Mouse (Mus musculus) forebrain, postnatal 0 days (tissue): Measurements from ENCODE around the gene Ranbp6. TPM values are rescaled to one million over a fixed set of nuclear protein-coding genes. Genes with fewer than 3 reads are reported as not detected.

Experiments used
- ATAC-seq: fragments of 200-750 bp; cut with Nextera tagmentation; 2 replicates; pipeline ENCODE4 v1.8.0; 2017; ENCODE audit warnings: mild to moderate bottlenecking, moderate library complexity
- DNase-seq: peaks from one replicate; pipeline ENCODE4 v3.0.0-alpha.2; 2015
- H3K27ac ChIP-seq: fragments of 300-500 bp; sonication (generic); 2 replicates; pipeline ENCODE4 v1.5.1; 2014; ENCODE audit warnings: low read depth, mild to moderate bottlenecking, antibody characterized with exemption, low read length, moderate library complexity, mixed read lengths
- H3K27me3 ChIP-seq: fragments of 300-500 bp; sonication (generic); 2 replicates; pipeline ENCODE4 v1.6.1; 2014; ENCODE audit warnings: mild to moderate bottlenecking, low read length, mixed read lengths; ENCODE audit not compliant: insufficient read depth
- H3K36me3 ChIP-seq: fragments of 300-500 bp; sonication (generic); 2 replicates; pipeline ENCODE4 v1.6.1; 2014; ENCODE audit warnings: mild to moderate bottlenecking, moderate library complexity; ENCODE audit not compliant: insufficient read depth
- H3K4me1 ChIP-seq: fragments of 300-500 bp; sonication (generic); 2 replicates; pipeline ENCODE4 v1.6.1; 2014; ENCODE audit warnings: antibody characterized with exemption; ENCODE audit not compliant: insufficient read depth
- H3K4me2 ChIP-seq: fragments of 300-500 bp; sonication (generic); 2 replicates; pipeline ENCODE4 v1.6.1; 2014; ENCODE audit warnings: low read depth, mild to moderate bottlenecking, moderate library complexity
- H3K4me3 ChIP-seq: fragments of 300-500 bp; sonication (generic); 2 replicates; pipeline ENCODE4 v1.5.1; 2014; ENCODE audit warnings: low read depth, low read length, mixed read lengths
- H3K9ac ChIP-seq: fragments of 300-500 bp; sonication (generic); 2 replicates; pipeline ENCODE4 v1.6.1; 2014; ENCODE audit warnings: mild to moderate bottlenecking
- H3K9me3 ChIP-seq: fragments of 300-500 bp; sonication (generic); 2 replicates; pipeline ENCODE4 v1.6.1; 2016; ENCODE audit warnings: low read length
- CTCF ChIP-seq: sonication (generic); IDR thresholded peaks from 2 replicates; pipeline ENCODE4 v1.5.1; 2016; ENCODE audit warnings: antibody characterized with exemption, control low read depth, low read depth
- WGBS: fragments of 180-500 bp; shearing (Covaris S2); extraction: QIAGEN DNeasy Blood & Tissue Kit; methylation state at CpG from one replicate; pipeline ENCODE4 v1.1.7; 2014; 5-methylcytosine and 5-hydroxymethylcytosine counted together
- polyA plus RNA-seq: library from polyadenylated mRNA; unstranded; fragments of >200 nt; fragmentation: Nextera tagmentation; extraction: Ambion mirVana; gene quantifications from 2 replicates; pipeline ENCODE4 v1.2.1, GENCODE M21; 2015
- total RNA-seq: library from RNA; depleted of rRNA; stranded (reverse); fragments of >200 nt; gene quantifications from 2 replicates; pipeline ENCODE4 v1.2.3, GENCODE M21; 2014

Ranbp6 gene
- total and polyA plus RNA-seq, 2 experiments from 2014 or later, result 32.2 to 58.7 TPM

DNA sequence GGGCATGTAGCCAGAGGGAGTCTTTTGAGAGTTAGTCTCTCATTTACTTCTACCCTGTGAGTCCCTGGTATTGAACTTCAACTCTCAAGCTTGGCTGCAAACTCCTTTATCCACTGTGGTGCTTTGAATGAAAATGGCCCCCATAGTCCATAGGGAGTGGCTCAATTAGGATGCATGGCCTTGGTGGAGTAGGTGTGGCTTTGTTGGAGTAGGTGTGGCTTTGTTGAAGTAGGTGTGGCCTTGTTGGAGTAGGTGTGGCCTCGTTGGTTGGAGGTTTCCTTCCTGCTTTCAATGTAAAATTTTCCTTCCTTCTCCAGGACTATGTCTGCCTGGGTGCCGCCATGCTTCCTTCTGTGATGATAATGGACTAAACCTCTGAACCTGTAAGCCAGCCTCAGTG, 18.1 kb upstream of the Ranbp6 start:
- H3K36me3 ChIP-seq, result no peaks in the 10 kb centered on the region
- DNase-seq (no peak), ATAC-seq (no peak)
- H3K9ac ChIP-seq, result no peak overlapping the region
- H3K4me1 ChIP-seq, result no peaks in the 10 kb centered on the region
- no peaks in the 10 kb centered on the region for H3K27me3 ChIP-seq
- no peak for TF ChIP-seq CTCF
- H3K9me3 ChIP-seq, result no peaks in the 10 kb centered on the region
- no peak overlapping the region for H3K27ac ChIP-seq
- no peak overlapping the region for H3K4me2 ChIP-seq
- WGBS, result 80% methylated on average over 2 of the region's 2 CpGs
- H3K4me3 ChIP-seq, result no peak overlapping the region

GRCm38 (mm10) chr19:29828558-29828957, 15.8 kb upstream of the Ranbp6 start:
- DNase-seq, result no peak
- Histone ChIP-seq H3K36me3 (no peaks in the 10 kb centered on the region), H3K4me3 (no peak overlapping the region), H3K27me3 (no peaks in the 10 kb centered on the region), H3K9ac (no peak overlapping the region), H3K4me1 (no peaks in the 10 kb centered on the region), H3K4me2 (no peak overlapping the region), H3K9me3 (no peaks in the 10 kb centered on the region), H3K27ac (no peak overlapping the region)
- 72% methylated on average over 5 of the region's 5 CpGs for WGBS
- no peak for TF ChIP-seq CTCF
- no peak for ATAC-seq

GRCm38 (mm10) chr19:29826686-29827085, 13.9 kb upstream of the Ranbp6 start:
- Histone ChIP-seq H3K27me3 (no peaks in the 10 kb centered on the region), H3K4me2 (no peak overlapping the region), H3K4me3 (no peak overlapping the region), H3K4me1 (no peaks in the 10 kb centered on the region), H3K9me3 (no peaks in the 10 kb centered on the region), H3K27ac (no peak overlapping the region), H3K9ac (no peak overlapping the region), H3K36me3 (no peaks in the 10 kb centered on the region)
- WGBS, result 86% methylated on average over 1 of the region's 1 CpGs
- DNase-seq, result peak; percentile 49
- peak; percentile 81 for TF ChIP-seq CTCF
- ATAC-seq, result peak; percentile 85

DNA sequence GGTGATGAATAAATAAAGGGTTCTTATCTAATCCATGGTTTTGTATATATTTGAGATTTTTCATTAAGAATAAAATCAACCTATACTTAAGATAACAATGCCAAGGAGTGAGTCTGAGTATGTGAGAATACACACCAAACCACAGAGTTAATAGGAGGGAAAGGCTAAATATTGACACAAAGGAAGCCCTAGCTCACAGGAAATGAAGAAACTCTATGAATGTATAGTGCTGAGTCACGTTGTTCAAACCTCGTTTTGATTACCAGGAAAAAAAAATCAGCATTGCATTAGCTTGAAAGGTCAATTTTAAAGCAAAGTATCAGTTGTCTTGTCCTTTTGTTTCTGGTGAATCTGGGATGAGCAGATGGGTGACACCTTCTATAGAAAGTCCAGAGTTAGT, 12.2 kb upstream of the Ranbp6 start:
- Histone ChIP-seq H3K4me1 (no peaks in the 10 kb centered on the region), H3K36me3 (no peaks in the 10 kb centered on the region), H3K4me2 (no peak overlapping the region), H3K9me3 (no peaks in the 10 kb centered on the region), H3K27ac (no peak overlapping the region), H3K27me3 (no peaks in the 10 kb centered on the region), H3K4me3 (no peak overlapping the region), H3K9ac (no peak overlapping the region)
- TF ChIP-seq CTCF, result no peak
- ATAC-seq, result no peak
- no peak for DNase-seq
- 75% methylated on average over 2 of the region's 2 CpGs for WGBS

GRCm38 (mm10) chr19:29824034-29824700, 11.4 kb upstream of the Ranbp6 start:
- H3K4me3 ChIP-seq, result no peak overlapping the region
- ATAC-seq (no peak), DNase-seq (peak; percentile 62)
- no peaks in the 10 kb centered on the region for H3K9me3 ChIP-seq
- no peaks in the 10 kb centered on the region for H3K4me1 ChIP-seq
- WGBS, result 44% methylated on average over 6 of the region's 6 CpGs
- H3K27ac ChIP-seq, result no peak overlapping the region
- no peak overlapping the region for H3K4me2 ChIP-seq
- no peak overlapping the region for H3K9ac ChIP-seq
- peak; percentile 81 for TF ChIP-seq CTCF
- H3K27me3 ChIP-seq, result no peaks in the 10 kb centered on the region
- no peaks in the 10 kb centered on the region for H3K36me3 ChIP-seq

DNA sequence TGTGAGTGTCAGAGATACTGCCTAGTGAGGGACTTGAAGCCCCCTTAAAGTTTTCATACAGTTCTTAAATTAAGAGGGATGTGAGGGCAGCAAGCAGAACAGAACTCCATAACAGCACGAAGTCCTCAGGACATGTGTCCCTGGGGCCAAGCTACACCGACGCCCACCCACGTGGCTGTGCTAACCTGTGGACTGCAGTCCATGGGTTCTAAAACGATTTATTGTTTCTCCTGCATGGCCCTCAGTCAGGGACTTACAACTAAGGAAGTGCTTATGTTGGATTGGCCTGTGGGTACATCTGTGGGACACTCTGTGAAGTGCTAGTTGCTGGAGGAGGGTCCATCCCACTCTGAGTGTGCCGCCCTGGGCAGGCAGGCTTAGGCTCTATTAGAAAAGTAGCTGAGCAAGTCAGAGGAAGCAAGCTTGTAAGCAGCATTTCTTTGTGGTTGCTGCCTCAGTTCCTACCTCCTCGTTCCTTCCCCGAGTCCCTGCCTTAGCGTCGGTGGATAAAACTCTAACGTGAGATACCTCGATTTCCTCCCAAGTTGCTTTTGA, 10.8 kb upstream of the Ranbp6 start:
- DNase-seq, result no peak
- no peak overlapping the region for H3K27ac ChIP-seq
- H3K4me2 ChIP-seq, result no peak overlapping the region
- H3K4me3 ChIP-seq, result no peak overlapping the region
- H3K9ac ChIP-seq, result no peak overlapping the region
- H3K36me3 ChIP-seq, result no peaks in the 10 kb centered on the region
- no peaks in the 10 kb centered on the region for H3K4me1 ChIP-seq
- no peak for TF ChIP-seq CTCF
- no peaks in the 10 kb centered on the region for H3K27me3 ChIP-seq
- no peak for ATAC-seq
- no peaks in the 10 kb centered on the region for H3K9me3 ChIP-seq
- 69% methylated on average over 12 of the region's 12 CpGs for WGBS

GRCm38 (mm10) chr19:29820966-29821365, 8.2 kb upstream of the Ranbp6 start:
- ATAC-seq (no peak), DNase-seq (peak; percentile 70)
- Histone ChIP-seq H3K36me3 (no peaks in the 10 kb centered on the region), H3K9me3 (no peaks in the 10 kb centered on the region), H3K4me3 (no peak overlapping the region), H3K4me2 (no peak overlapping the region), H3K27ac (no peak overlapping the region), H3K9ac (no peak overlapping the region), H3K4me1 (no peaks in the 10 kb centered on the region), H3K27me3 (no peaks in the 10 kb centered on the region)
- peak; percentile 67 for TF ChIP-seq CTCF
